Mouse (Mus musculus) cerebellum, postnatal 36 days (tissue): ENCODE data around the gene Psrc1.

Experiments
- DNase-seq, 2 experiments: peaks; one replicate each; pipeline ENCODE4 v3.0.0; 2021 to 2022; ENCODE audit warnings: mixed read lengths in 2 of 2

Psrc1 gene

GRCm38 (mm10) chr3:108389111-108389545 is 5.5 kb downstream of the Psrc1 start:
- peak; percentile 96 to 99 for DNase-seq

GRCm38 (mm10) chr3:108392299-108392698 is 8.7 kb downstream of the Psrc1 start:
- no peak for DNase-seq

- DNase-seq: no peak
These were observed 9.2 kb downstream of the Psrc1 start for GRCm38 (mm10) chr3:108392793-108393192.

GRCm38 (mm10) chr3:108398281-108398680 is 14.6 kb downstream of the Psrc1 start:
- DNase-seq: no peak

GRCm38 (mm10) chr3:108400442-108400841 is 16.8 kb downstream of the Psrc1 start:
- no peak for DNase-seq

GRCm38 (mm10) chr3:108401692-108402527 is 18.3 kb downstream of the Psrc1 start:
- DNase-seq: peak; percentile 90 to 95

- DNase-seq: no peak
These were observed 18.9 kb downstream of the Psrc1 start for GRCm38 (mm10) chr3:108402528-108402920.

GRCm38 (mm10) chr3:108405536-108406305 is 22.1 kb downstream of the Psrc1 start:
- no peak for DNase-seq

GRCm38 (mm10) chr3:108406306-108406885 is 22.8 kb downstream of the Psrc1 start:
- DNase-seq: no peak

- no peak for DNase-seq
These were observed 24.9 kb downstream of the Psrc1 start for GRCm38 (mm10) chr3:108408517-108409008.

- peak; percentile 40 to 55 for DNase-seq
These were observed 26.2 kb downstream of the Psrc1 start for GRCm38 (mm10) chr3:108409656-108410358.

GRCm38 (mm10) chr3:108410359-108410714 is 26.7 kb downstream of the Psrc1 start:
- no peak for DNase-seq

GRCm38 (mm10) chr3:108411026-108411753 is 27.6 kb downstream of the Psrc1 start:
- no peak for DNase-seq

GRCm38 (mm10) chr3:108411754-108412121 is 28.1 kb downstream of the Psrc1 start:
- DNase-seq: peak; percentile 59 to 71

- no peak for DNase-seq
These were observed 30.2 kb downstream of the Psrc1 start for GRCm38 (mm10) chr3:108413634-108414360.

- peak in 1 of 2 experiments; percentile 35 for DNase-seq
These were observed 31.5 kb downstream of the Psrc1 start, which contains the start of gene Celsr2 for GRCm38 (mm10) chr3:108414857-108415830. TSS of gene Celsr2 (minus strand) at chr3:108415552.

GRCm38 (mm10) chr3:108415831-108416223 is 32.2 kb downstream of the Psrc1 start:
- DNase-seq: peak; percentile 84 to 89

GRCm38 (mm10) chr3:108423006-108423405 is 39.4 kb downstream of the Psrc1 start:
- DNase-seq: no peak

GRCm38 (mm10) chr3:108423844-108424801 is 40.5 kb downstream of the Psrc1 start:
- peak; percentile 75 to 77 for DNase-seq
